Mouse (Mus musculus): ENCODE measurements around the gene Eaf2. TPM values are rescaled to one million over a fixed set of nuclear protein-coding genes. Genes with fewer than 3 reads are reported as not detected.

Gene Eaf2
- total and polyA plus RNA-seq, 3 experiments = 0.27 to 0.68 TPM; not detected in 1

DNA sequence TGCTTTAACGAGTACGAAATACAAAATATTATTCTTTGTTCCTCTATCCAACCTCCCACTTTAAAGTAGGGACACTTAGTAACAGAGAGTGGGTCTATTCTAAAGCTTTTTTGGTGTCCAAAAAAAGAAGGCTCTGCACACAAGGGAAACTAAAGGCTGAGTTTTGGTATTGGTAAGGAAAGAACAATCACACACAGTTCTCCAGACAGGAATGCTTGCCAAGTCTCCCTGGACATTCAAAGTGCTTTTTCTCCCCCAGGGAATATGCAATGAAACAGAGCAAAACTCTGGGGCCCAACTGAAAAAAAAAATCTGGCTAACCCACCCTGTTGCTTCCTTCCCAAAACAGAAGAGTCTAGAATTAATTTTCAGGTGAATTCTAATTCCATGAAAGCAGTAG is 90.7 kb downstream of the Eaf2 start:
- Histone ChIP-seq H3K27ac (ENCODE audit: control insufficient read depth, low read depth, low read length) (no peak overlapping the region), H3K9me3 (replicated peaks; ENCODE audit: insufficient read depth, low read length) (no peaks in the 10 kb centered on the region), H3K4me1 (ENCODE audit: control insufficient read depth in 1 of 2, insufficient read depth in 2 of 2, low read length in 2 of 2) (no peaks in the 10 kb centered on the region), H3K4me3 (ENCODE audit: control insufficient read depth in 1 of 2, insufficient read depth in 1 of 2, low read depth in 2 of 2, low read length in 2 of 2) (no peak overlapping the region), H3K79me2 (ENCODE audit: control insufficient read depth, insufficient read depth, low read length, poor library complexity) (no peaks in the 10 kb centered on the region), H3K27me3 (ENCODE audit: control insufficient read depth in 1 of 2, insufficient read depth in 2 of 2, low read length in 2 of 2) (peaks cover 1 to 2% of the 10 kb centered on the region in 2 experiments; a peak in 2 of 4 replicates), H3K9ac (ENCODE audit: control insufficient read depth, low read depth, low read length, poor library complexity, severe bottlenecking) (no peak overlapping the region), H3K36me3 (ENCODE audit: control insufficient read depth in 1 of 2, insufficient read depth in 2 of 2, low read length in 2 of 2) (no peaks in the 10 kb centered on the region)
- no peak for TF ChIP-seq ZNF384 (IDR thresholded peaks at IDR 0.05; ENCODE audit: low read depth, low read length)
- no peak for TF ChIP-seq ZKSCAN1 (IDR thresholded peaks at IDR 0.05; ENCODE audit: low read depth, low read length)
- DNase-seq (ENCODE audit: low read depth, low spot score) = no peak

- Histone ChIP-seq H3K9ac (ENCODE audit: control insufficient read depth, low read depth, low read length, poor library complexity, severe bottlenecking) (no peak overlapping the region), H3K27ac (ENCODE audit: control insufficient read depth, low read depth, low read length) (no peak overlapping the region), H3K27me3 (ENCODE audit: control insufficient read depth in 1 of 2, insufficient read depth in 2 of 2, low read length in 2 of 2) (peaks cover 0 to 6% of the 10 kb centered on the region in 2 experiments; a peak in 2 of 4 replicates), H3K79me2 (ENCODE audit: control insufficient read depth, insufficient read depth, low read length, poor library complexity) (no peaks in the 10 kb centered on the region), H3K4me3 (ENCODE audit: control insufficient read depth in 1 of 2, insufficient read depth in 1 of 2, low read depth in 2 of 2, low read length in 2 of 2) (no peak overlapping the region), H3K36me3 (ENCODE audit: control insufficient read depth in 1 of 2, insufficient read depth in 2 of 2, low read length in 2 of 2) (no peaks in the 10 kb centered on the region), H3K9me3 (replicated peaks; ENCODE audit: insufficient read depth, low read length) (no peaks in the 10 kb centered on the region), H3K4me1 (ENCODE audit: control insufficient read depth in 1 of 2, insufficient read depth in 2 of 2, low read length in 2 of 2) (no peaks in the 10 kb centered on the region)
- no peak for DNase-seq (ENCODE audit: low read depth, low spot score)
- TF ChIP-seq MAX (IDR thresholded peaks at IDR 0.05; ENCODE audit: low read length) (no peak), BHLHE40 (IDR thresholded peaks at IDR 0.05; ENCODE audit: borderline replicate concordance, low read depth, low read length) (no peak), ELF1 (IDR thresholded peaks at IDR 0.05; ENCODE audit: low read depth, low read length) (no peak), ZC3H11A (IDR thresholded peaks at IDR 0.05; ENCODE audit: low read depth, low read length) (no peak), MYB (IDR thresholded peaks at IDR 0.05; ENCODE audit: low read depth, low read length) (no peak)
Observed at GRCm38 (mm10) chr16:36775658-36776057, 99.1 kb downstream of the Eaf2 start.

DNA sequence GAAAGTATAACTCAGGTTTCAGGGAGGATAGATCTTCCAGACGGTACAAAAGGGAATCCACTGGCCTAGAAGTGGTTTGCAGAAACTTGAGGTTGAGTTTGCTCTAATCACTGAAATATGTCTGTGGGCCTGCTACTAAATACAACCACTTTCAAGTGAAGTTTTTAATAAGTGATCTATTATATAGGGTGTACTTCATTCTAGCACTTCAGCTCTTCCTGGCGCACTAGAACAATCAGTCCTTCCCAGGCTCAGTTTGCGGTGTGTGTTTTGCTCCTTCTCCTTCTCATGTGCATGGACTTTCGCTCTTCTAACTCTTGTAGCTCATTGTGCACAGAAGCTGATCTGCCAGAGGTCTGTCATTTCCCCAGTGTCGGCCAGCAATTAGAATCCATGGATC is 101.8 kb downstream of the Eaf2 start:
- Histone ChIP-seq H3K27me3 (ENCODE audit: control insufficient read depth in 1 of 2, insufficient read depth in 2 of 2, low read length in 2 of 2) (peaks cover 0 to 6% of the 10 kb centered on the region in 2 experiments; a peak in 2 of 4 replicates), H3K79me2 (ENCODE audit: control insufficient read depth, insufficient read depth, low read length, poor library complexity) (no peaks in the 10 kb centered on the region), H3K36me3 (ENCODE audit: control insufficient read depth in 1 of 2, insufficient read depth in 2 of 2, low read length in 2 of 2) (no peaks in the 10 kb centered on the region), H3K27ac (ENCODE audit: control insufficient read depth, low read depth, low read length) (no peak overlapping the region), H3K9me3 (replicated peaks; ENCODE audit: insufficient read depth, low read length) (no peaks in the 10 kb centered on the region), H3K4me1 (ENCODE audit: control insufficient read depth in 1 of 2, insufficient read depth in 2 of 2, low read length in 2 of 2) (no peaks in the 10 kb centered on the region), H3K4me3 (ENCODE audit: control insufficient read depth in 1 of 2, insufficient read depth in 1 of 2, low read depth in 2 of 2, low read length in 2 of 2) (no peak overlapping the region), H3K9ac (ENCODE audit: control insufficient read depth, low read depth, low read length, poor library complexity, severe bottlenecking) (no peak overlapping the region)
- TF ChIP-seq CHD2 (IDR thresholded peaks at IDR 0.05; ENCODE audit: low read length) (no peak), TCF12 (IDR thresholded peaks at IDR 0.05; ENCODE audit: low read depth, low read length) (no peak), GABPA (IDR thresholded peaks at IDR 0.05; ENCODE audit: low read depth, low read length) (no peak), ETS1 (IDR thresholded peaks at IDR 0.05; ENCODE audit: low read depth, low read length) (no peak), SIN3A (IDR thresholded peaks at IDR 0.05; ENCODE audit: low read length) (no peak), BHLHE40 (IDR thresholded peaks at IDR 0.05; ENCODE audit: borderline replicate concordance, low read depth, low read length) (no peak), CHD1 (IDR thresholded peaks at IDR 0.05; ENCODE audit: low read depth, low read length) (no peak), CTCF (IDR thresholded peaks at IDR 0.05 in 2 of 3, conservative IDR thresholded peaks at IDR 0.05 in 1 of 3; ENCODE audit: control insufficient read depth in 1 of 3, insufficient read depth in 1 of 3, low read depth in 2 of 3, low read length in 3 of 3, poor library complexity in 1 of 3, severe bottlenecking in 1 of 3) (no peak), NRF1 (IDR thresholded peaks at IDR 0.05; ENCODE audit: insufficient read depth, low read depth, low read length, poor library complexity, severe bottlenecking) (no peak), ZKSCAN1 (IDR thresholded peaks at IDR 0.05; ENCODE audit: low read depth, low read length) (no peak), TBP (IDR thresholded peaks at IDR 0.05; ENCODE audit: low read depth, low read length) (no peak), EP300 (IDR thresholded peaks at IDR 0.05; ENCODE audit: low read depth in 1 of 2, low read length in 2 of 2) (no peak), USF2 (IDR thresholded peaks at IDR 0.05; ENCODE audit: borderline replicate concordance in 1 of 2, insufficient read depth in 1 of 2, low read depth in 1 of 2, low read length in 2 of 2) (no peak), KAT2A (conservative IDR thresholded peaks at IDR 0.05; ENCODE audit: low read depth, low read length) (no peak), ELF1 (IDR thresholded peaks at IDR 0.05; ENCODE audit: low read depth, low read length) (no peak), MAFK (IDR thresholded peaks at IDR 0.05; ENCODE audit: borderline replicate concordance, low read depth, low read length) (no peak)
- DNase-seq (ENCODE audit: low read depth, low spot score) = no peak
